Mouse (Mus musculus) gastrocnemius, postnatal 25 days (tissue): Measurements from ENCODE around the gene Macrod1. TPM values are rescaled to one million over a fixed set of nuclear protein-coding genes. Genes with fewer than 3 reads are reported as not detected.
"Not testable (repeated sequence)": the region's sequence is repeated elsewhere in the genome, so short reads cannot be mapped to it uniquely, and the experiment has no call there.

Experiments used
- DNase-seq: peaks from one replicate; pipeline ENCODE4 v3.0.0; 2022
- total RNA-seq, 2 experiments: library from RNA; stranded (reverse); gene quantifications; 1 replicate in 1 of 2; 2 replicates in 1 of 2; pipeline ENCODE4 v1.2.3; 2021

Gene Macrod1
- total RNA-seq, 2 experiments from 2014 or later = 227 to 252 TPM

DNA sequence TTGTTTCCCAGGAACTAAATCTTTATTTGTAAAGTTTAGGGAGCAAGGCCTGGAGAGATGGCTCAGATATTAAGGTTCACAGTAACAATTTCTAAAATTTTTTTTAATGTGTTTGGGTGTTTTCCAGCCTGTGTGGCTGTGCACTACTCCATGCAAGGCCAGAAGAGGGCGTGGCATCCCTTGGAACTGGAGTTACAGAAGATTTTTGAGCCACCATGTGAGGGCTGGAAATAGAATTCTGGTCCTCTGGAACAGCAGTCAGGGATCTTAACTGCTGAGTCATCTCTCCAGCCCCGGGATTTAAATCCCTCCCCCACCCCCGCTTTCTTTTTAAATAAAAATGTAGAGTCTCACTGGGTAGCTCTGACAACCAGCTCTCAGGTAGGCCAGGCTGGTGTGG is 1.4 kb upstream of the Macrod1 start:
- DNase-seq = no peak

DNA sequence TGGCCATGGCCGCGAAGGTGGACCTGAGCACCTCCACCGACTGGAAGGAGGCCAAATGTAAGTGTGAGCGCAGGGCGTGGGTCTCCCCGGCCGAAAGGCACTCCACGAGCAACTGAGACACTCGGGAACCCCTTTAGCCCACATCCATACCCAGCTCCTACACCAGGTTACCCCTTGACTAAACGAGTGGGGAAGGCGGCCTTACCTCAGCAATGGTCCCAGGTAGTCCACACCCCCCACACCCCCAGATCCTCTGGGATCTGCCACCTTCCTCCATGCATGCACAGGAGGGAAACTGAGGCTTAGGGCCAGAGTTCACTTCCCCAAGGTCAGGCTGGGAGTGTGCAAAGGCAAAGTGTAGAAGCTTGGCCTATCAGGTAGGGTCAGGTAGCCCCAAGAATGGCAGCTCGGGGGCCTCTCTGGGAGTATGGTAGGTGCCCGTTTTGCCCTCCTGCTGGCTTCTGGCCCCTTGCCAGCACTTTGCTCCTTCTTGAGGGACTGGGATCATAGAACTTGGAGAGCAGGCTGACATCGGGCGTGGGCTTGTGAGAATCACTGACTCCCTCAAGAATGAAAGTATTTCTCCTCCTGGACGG is 614 bp downstream of the Macrod1 start:
- no peak for DNase-seq

DNA sequence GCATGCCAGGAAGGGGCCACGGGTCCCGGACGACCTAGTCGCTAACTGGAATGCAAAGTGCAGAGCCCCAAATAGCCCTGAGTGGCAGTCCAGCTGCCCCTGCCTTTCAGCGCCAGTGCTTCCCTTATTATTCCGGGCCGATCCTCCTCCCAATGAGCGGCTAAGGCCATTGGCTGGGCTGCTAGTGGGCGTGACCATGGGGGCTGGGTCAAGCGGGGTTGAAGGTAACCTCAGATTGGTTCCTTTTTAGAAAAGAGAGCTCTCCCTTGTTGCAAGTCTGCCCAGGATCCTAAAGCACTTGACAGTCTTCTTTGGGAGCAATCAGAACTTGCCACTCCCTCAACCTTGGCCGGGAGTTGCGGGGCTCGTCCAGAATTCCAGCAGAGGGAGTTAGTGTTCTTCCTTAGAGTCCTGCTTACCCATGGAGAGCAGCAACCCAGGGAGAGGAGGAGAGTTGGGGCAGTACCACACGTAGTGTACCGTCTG is 1.2 kb downstream of the Macrod1 start:
- DNase-seq = peak; percentile 91

DNA sequence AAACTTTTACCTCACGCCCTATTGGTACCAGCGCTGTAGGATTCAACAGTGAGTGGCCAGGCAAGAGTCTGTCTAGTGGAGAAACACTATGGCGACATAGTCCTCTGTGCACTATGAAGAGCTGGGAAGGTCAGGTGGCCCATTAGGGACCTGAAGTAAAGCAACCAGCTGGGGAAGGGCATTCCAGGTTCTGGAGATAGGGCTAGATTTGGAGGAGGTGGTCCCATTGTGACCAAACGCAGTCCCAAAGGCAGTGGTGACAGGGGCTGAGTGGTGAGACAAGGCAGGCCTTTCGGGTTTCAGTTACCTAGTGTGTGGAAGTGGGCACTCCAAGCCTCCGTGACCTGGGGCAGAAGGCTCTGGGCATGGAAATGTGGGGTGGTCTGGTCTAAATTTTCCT is 1.9 kb downstream of the Macrod1 start:
- no peak for DNase-seq

DNA sequence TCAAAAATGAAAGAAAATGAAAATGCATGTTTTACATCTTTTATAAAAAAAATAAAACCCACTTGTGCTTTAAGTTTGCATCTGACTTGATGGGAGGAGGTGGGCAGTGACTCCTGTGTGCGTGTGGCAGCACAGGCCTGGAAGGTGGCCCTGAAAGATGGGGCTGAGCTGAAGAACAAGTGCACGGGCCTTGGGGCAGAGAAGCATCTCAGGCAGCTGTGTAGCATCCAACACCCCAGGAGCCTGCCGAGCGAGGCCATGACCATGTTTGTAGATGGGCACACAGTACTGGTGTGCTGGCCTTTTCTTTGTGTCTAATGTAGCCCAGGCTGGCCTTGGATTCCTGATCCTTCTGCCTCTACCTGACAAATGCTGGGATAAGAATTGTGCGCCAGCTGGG is 5.5 kb downstream of the Macrod1 start:
- no peak for DNase-seq

DNA sequence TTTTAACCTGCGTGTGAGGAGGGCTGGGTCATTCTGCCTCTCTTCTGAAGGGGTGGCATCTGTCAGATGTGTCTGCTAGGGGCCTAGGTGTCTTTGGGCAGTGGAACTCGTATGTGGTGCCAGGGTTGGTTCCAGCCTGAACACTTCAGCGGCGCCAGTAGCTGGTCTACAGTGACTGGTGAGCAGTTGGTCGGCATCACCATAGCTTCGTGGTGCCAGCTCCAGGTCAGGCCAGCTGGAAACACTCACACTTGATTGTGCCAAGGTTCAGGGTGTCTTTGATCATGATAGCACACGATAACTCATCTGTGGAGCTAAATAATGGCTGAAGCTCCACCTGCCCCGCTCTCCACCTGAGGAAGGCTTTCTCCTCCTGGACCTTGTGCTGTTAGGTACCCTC is 6.3 kb downstream of the Macrod1 start:
- DNase-seq = peak; percentile 65

DNA sequence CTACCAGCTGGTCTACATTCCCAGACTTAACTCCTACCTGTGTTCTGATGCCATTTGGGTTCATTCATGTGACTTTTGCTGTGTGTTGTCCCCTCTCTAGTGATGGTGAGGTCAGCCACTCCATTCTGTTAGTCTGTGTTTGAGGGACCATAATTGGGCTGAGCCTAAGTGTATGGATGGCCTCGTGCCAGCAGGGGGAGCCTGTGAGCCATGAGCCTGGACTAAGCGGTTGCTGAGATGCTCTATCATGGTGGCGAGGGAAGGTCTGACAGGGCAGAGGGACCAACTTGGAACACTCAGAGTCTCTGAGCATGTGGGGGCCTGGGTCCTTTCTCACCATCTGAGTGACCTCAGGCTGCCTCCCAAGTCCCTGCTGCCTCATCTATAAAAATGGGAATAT is 8.0 kb downstream of the Macrod1 start:
- DNase-seq = peak; percentile 55

DNA sequence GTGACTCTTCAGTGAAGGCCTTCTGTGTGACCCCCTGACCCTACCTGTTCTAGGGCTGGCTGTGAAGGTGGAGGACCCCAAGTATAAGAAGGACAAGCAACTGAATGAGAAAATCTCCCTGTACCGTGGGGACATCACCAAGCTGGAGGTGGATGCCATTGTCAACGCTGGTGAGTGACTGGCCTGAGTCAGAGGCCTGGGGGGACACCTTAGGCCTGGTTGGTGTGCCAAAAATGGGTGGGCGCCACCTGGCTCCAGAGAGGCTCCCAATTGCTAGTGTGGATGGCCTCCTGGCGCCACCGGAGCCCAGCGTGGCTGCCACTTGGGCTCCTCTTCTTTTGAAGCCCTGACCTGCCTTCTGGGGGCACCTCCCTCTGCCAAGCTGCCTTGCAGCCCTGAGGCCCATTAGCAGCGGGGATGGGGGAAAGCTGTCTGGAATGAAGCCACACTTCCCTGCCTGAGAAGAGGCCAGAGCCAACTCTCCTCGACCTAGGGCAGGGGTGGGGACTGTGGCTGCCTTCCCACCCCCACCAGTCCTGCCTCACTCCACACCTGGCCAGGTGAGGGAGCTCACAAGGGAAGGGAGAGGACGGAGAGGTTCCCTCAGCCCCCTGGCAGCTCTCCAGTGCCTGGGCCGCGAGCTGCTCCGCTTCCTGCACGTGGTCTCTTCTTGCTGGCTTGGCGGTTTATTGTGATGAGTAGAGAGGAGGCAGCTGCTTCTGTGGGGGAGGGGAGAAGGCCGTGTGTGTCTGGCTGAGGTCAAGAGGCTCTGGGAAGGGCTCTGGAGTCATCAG is 9.6 kb downstream of the Macrod1 start:
- peak; percentile 53 for DNase-seq

DNA sequence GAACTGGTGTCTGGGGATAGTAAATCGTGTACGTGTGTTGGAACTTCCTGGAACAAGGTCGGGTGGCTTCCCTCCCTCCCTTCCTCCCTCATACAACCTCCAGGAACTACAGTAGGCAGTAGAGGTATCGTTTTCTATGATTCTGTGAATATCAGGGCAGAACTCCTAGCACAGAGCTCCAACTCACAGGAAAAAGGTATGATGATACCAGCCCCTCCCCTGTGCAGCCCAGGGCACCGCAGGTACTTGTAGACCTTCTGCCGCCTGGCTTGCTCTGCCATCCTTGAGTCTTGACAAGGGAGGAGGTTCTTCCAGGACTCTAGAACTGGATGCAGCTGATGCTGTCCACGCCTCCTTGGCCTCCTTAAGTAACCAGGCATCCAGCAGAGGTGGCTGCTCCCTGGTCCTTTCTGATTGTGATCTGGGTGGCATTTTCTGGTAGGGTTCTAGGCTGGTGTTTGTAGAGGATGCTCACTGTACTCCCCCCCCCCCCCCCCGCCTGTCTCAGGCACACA is 10.3 kb downstream of the Macrod1 start:
- no peak for DNase-seq

DNA sequence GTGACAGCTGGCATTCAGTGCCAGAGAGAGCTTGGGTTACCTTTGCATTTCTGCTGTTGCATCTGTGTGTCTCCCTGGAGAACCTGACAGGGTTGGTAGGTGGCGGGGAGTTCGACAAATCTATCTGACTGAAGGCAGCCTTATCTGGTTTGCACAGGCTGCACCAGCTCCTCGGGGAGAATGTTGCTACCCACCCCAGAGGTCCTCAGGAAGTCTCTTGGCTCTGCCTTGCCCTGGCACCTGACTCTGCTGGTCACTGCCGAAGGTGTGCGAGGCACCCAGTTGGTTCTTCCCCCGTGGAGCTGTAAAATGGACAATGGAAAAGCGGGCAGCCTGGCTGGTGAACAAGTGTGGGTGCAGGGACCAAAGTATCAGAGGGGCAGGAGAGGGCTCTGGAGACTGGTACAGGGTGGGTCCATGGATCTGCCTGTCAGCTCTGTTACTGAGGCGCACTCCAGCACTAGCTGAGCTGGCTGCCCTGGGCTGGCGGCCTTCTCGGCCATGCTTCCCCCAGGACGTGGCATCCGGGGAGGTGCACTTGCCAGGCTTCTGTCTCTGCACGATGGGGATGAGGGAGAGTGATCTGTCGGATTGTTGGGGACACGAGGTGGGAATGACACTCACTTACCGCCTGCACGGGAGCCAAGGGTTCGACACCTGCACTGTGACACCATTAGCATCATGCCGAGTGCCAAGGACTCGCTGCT is 10.9 kb downstream of the Macrod1 start:
- no peak for DNase-seq

DNA sequence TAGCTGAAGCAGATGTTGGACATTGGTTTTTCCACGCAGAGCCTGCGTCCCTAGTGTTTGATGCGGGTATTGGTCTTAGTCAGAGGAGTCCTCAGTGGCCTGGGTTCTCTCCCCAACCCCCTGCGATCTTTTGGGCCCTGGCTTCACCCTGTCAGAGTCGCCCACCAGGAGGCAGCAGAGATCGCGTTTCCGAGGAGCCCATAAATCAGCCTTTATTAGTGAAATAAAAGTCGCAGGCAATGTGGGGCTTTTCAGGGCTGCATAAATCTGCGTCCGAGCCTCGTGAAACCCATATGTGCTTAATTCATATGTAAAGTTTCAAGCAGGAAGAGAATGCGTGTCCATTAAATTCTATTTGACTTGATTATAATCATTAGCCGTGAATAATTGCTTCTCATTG is 11.5 kb downstream of the Macrod1 start:
- peak; percentile 48 for DNase-seq

DNA sequence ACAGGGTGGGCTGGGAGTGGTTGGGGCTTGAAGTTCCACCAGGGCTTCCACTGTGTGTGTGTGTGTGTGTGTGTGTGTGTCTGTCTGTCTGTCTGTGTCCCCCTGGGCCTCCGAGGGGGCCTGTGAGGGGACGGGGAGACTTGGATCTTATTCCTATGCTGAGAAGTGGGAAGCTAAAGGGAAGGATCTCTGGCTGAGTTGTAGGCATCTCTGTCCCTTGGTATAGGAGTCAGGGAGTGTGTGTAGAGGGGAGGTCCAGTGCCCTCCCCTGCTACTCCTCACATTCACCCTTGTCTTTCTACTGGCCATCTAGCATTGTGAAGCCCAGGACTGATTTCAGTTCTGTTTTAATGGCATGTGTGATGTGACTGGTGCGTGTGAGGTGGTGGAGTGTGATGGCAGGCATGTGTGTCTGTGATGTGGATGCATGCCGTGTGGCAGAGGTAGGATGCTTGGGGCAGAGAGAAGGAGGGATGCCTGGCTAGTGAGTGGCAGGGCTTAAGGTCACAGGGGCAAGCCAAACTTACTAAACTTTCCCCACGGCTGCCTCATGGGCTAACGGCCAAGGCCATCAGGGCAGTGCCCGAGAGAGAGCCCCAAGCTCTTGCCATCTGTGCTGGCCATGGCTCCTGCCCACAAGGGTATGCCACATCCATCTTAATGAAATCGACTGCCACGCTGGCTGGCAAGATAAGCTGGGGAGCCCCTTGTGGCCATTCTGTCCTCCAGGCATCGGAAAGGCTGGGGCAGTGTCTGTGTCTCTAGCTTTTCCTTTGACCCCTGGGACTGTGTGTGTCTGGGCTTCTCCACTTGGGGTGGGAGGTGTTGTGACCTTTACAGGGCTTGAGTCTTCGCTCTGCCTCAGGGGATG is 12.3 kb downstream of the Macrod1 start:
- DNase-seq = no peak

DNA sequence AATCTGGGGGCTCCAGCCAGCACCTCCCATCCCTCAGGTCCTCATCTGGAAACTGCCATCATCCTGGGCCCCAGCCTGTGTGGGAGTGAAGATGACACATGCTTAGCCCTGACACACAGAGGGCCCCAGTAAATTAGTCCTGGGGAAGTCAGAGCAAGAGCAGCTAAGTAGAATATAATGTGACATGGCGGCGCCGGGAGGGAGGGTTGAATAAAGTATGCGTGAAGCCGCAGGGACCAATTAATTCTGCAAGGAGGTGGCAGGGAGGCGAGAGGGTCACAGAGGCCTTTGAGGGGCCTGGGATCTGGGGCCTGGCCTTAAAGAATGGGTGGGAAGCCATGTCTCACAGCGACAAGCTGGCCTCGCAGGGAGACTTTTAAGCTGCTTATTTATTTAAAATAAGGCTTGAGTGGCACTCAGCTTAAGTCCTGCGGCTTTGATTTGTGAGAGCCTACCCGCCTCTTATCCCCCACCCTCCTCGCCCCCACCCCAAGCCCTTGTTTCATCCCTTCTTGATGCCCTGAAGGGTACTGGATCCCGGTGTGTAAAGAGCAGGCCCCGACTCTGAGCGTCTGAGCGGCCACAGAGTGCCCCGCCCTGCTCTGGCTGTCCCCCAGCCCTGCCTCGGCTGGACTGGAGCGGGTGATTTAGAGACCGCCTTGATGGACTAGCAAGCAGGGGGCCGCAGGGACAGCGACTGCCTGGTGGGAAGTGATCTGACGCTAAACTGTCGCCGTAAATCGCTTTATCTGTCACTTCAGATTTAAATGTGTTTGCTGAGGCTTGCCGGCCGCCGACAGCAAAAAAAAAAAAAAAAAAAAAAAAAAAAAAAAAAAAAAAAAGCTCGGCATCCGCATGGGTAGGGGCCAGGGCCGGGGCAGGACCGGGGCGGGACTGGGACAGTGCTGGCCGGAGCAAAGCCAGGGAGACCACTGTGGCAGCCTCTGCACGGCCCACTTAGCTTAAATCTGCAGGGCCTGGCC is 13.5 kb downstream of the Macrod1 start:
- DNase-seq = peak; percentile 48

DNA sequence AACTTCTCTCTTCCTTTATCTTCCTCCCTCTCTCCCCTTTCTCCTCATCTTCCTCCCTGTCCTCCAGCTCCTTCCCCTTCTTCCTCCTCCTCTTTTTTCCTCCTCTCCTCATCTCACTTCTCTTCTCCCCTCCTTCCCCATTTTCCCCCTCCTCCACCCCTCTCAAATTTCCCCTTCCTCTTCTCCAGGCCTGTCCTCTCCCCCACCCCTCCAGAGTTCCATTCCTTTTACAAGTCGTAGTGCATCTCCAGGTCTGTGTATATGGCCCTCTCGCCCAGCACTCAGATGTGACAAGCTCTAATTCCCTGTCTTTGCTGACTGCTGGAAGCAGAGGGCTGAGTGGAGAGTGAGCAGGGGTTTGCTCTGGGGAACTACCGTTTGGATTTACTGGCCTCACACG is 14.2 kb downstream of the Macrod1 start:
- DNase-seq = no peak

DNA sequence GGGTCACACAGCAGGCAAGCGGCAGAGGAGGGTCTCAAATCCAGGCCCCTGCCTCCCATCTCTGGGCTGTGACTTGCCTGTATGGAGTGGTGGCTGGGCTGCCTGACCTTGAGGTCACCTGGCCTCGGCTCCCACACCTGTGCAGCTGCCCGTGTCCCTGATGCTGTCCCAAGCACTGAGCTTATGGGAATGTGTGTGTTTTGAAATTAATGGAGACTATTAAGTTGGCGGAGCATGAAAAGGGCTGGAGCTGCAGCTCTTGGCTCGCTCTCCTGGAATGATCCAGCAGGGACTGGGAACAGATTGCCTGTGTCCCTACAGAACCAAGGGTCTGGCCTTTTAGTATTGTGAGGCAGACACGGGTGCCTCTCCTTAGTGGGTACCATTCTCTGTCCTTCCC is 15.6 kb downstream of the Macrod1 start:
- DNase-seq = no peak

DNA sequence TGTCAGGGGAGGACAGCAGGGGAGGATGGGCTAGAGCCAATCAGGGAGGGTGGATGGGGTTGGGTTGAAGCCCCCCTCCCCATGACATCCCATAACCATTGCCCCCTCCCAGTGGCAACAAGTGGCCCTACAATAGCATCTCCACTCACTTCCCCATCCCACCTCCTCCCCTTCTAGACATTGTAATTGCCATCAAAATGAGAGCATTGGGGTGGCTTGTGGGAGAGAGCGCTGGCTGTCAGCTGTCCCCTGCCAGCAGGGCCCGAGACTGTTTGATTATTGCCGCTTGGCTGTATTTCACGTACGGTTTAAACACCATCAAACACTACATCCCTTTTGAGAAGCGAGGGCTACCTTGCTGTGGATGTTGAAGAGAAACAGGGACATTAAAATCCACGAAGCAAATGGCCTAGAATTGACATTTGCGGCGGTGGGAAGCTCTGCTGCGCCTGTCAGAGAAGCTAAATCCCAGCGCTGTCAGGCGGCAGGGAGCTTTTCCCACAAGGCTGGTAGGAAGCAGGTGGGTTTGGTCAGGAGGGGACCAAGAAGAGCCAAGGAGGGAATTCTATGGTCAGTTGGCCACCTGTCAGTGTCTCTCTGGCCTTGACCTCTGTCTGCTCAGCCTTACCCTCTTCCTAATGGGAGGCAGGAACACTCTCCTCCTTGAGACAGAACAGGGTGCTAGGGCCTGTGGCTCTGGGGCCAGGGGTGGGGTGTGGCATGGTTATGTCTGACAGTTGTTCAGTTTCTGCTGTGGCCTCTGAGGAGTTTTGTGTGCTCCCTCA is 17.6 kb downstream of the Macrod1 start:
- DNase-seq = no peak

DNA sequence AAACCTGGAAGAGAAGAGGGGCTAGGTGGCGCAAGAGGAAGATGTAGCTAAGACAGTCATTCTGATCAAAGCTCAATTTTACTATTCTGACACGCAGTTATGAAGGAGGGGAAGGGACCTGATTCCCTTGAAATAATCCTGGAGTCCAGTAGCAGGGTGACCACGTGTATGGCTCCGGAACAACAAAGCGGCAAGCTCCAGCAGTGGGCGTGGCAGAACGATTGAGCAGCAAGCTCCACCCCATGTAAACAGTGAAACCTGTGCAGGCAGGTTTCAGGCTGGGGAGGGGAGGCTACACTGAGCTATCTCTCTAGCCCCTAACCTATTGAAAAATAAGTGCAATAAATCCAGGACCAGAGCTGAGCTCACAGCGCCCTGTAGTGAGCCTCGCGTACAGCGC is 18.7 kb downstream of the Macrod1 start:
- DNase-seq = not testable (repeated sequence)

DNA sequence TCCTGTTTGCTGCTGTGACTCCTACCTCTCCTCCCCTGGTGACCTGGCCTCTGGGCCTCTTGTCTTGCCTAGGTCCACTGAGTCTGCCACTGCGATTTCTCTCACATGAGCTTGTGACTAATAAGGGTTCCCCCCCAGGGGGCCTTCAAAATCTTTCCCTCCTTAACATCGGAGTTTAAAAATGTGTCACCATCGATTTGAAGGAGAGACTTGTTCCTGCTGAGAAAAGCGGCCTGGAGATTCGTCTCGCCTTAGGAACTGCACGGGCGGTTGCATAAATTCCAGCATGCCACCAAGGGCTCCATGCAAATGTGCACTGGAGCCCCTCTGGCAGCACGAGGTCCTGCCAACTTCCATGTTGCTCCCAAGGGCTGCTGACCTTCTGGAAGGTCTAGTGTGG is 21.1 kb downstream of the Macrod1 start:
- no peak for DNase-seq

DNA sequence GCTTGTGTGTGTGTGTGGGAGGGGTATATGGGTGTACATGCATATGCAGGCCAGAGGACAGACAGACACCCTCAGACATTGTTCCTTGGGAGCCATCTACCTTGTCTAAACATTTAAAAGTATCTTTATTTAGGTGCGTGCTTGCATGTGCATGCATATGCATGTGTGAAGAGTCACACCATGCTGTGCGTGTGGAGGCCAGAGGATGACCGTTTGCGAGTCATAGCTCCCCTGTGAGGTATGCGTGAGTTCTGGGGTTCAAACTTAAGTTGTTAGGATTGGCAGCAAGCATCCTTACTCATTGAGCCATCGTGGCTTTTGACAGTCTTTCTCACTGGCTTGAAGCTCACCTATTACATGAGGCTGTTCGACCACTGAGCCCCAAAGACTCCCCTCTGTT is 21.7 kb downstream of the Macrod1 start:
- DNase-seq = no peak
